Mouse (Mus musculus): ENCODE measurements at regions not wholly inside any gene's neighbourhood (a gene's known extent, or its start where the extent isn't known, plus 50 kb on each side); places are given as distances from the start of the nearest gene placed in this dataset.

- DNase-seq (ENCODE audit: low read depth): no peak
Observed at GRCm38 (mm10) chr15:96880066-96880465, 175.7 kb downstream of the Slc38a4 start.

GRCm38 (mm10) chr15:96878796-96879195 lies 177.0 kb downstream of the Slc38a4 start:
- DNase-seq (ENCODE audit: low read depth): no peak

- no peak for DNase-seq (ENCODE audit: low read depth)
Observed at GRCm38 (mm10) chr15:96877931-96878330, 177.8 kb downstream of the Slc38a4 start.

GRCm38 (mm10) chr15:96877271-96877670 lies 177.7 kb upstream of the Slc38a2 start:
- DNase-seq (ENCODE audit: low read depth): no peak

- no peak for DNase-seq (ENCODE audit: low read depth)
Observed at GRCm38 (mm10) chr15:96874145-96874544, 174.6 kb upstream of the Slc38a2 start.

- DNase-seq (ENCODE audit: low read depth): no peak
Observed at GRCm38 (mm10) chr15:96873562-96873961, 174.0 kb upstream of the Slc38a2 start.

- DNase-seq (ENCODE audit: low read depth): no peak
Observed at GRCm38 (mm10) chr15:96873126-96873525, 173.6 kb upstream of the Slc38a2 start.

- DNase-seq (ENCODE audit: low read depth): no peak
Observed at GRCm38 (mm10) chr15:96867701-96868100, 168.2 kb upstream of the Slc38a2 start.

GRCm38 (mm10) chr15:96865932-96866331 lies 166.4 kb upstream of the Slc38a2 start:
- DNase-seq (ENCODE audit: low read depth): no peak

- no peak for DNase-seq (ENCODE audit: low read depth)
Observed at GRCm38 (mm10) chr15:96857709-96858108, 158.2 kb upstream of the Slc38a2 start.

- DNase-seq (ENCODE audit: low read depth): no peak
Observed at GRCm38 (mm10) chr15:96851970-96852768, 152.6 kb upstream of the Slc38a2 start.

- peak; percentile 64 for DNase-seq (ENCODE audit: low read depth)
Observed at GRCm38 (mm10) chr15:96848150-96848549, 148.6 kb upstream of the Slc38a2 start.

GRCm38 (mm10) chr15:96845221-96845620 lies 145.7 kb upstream of the Slc38a2 start:
- no peak for DNase-seq (ENCODE audit: low read depth)

GRCm38 (mm10) chr15:96844290-96844689 lies 144.8 kb upstream of the Slc38a2 start:
- no peak for DNase-seq (ENCODE audit: low read depth)

- DNase-seq (ENCODE audit: low read depth): no peak
Observed at GRCm38 (mm10) chr15:96843589-96843988, 144.1 kb upstream of the Slc38a2 start.

GRCm38 (mm10) chr15:96842881-96843280 lies 143.4 kb upstream of the Slc38a2 start:
- no peak for DNase-seq (ENCODE audit: low read depth)

- DNase-seq (ENCODE audit: low read depth): no peak
Observed at GRCm38 (mm10) chr15:96836670-96837069, 137.1 kb upstream of the Slc38a2 start.

GRCm38 (mm10) chr15:96834862-96835261 lies 135.3 kb upstream of the Slc38a2 start:
- no peak for DNase-seq (ENCODE audit: low read depth)

- DNase-seq (ENCODE audit: low read depth): no peak
Observed at GRCm38 (mm10) chr15:96834162-96834843, 134.8 kb upstream of the Slc38a2 start.

- DNase-seq (ENCODE audit: low read depth): no peak
Observed at GRCm38 (mm10) chr15:96832389-96832788, 132.9 kb upstream of the Slc38a2 start.

- no peak for DNase-seq (ENCODE audit: low read depth)
Observed at GRCm38 (mm10) chr15:96831256-96831655, 131.7 kb upstream of the Slc38a2 start.

- no peak for DNase-seq (ENCODE audit: low read depth)
Observed at GRCm38 (mm10) chr15:96830578-96830977, 131.0 kb upstream of the Slc38a2 start.

GRCm38 (mm10) chr15:96829941-96830340 lies 130.4 kb upstream of the Slc38a2 start:
- DNase-seq (ENCODE audit: low read depth): no peak

All from 416B (cell line).